In genomic region chr11:120729432-120730050, GRCm38 (mm10) we compare ENCODE assay signal across 8 mouse cellular contexts. TPM values are rescaled to one million over a fixed set of nuclear protein-coding genes. Genes with fewer than 3 reads are reported as not detected.
DNase-seq lines count a peak whose midpoint lies in the region; ATAC-seq and TF ChIP-seq lines count a peak whose summit lies in the region.
"Not testable (repeated sequence)": the region's sequence is repeated elsewhere in the genome, so short reads cannot be mapped to it uniquely, and the experiment has no call there.

No protein-coding gene starts in this region.

- H3K4me1 ChIP-seq in MEL (ENCODE audit: control insufficient read depth in 1 of 2, insufficient read depth in 2 of 2, low read length in 2 of 2); stomach, postnatal 0 days (replicated peaks; ENCODE audit: control insufficient read depth, insufficient read depth): not testable (repeated sequence)
- H3K4me1 ChIP-seq in limb, embryonic 10.5 days: peaks cover 24% of the 10 kb centered on the region
- H3K4me1 ChIP-seq in lung, postnatal 0 days (ENCODE audit: insufficient read depth, low read depth, low read length): peaks cover 11% of the 10 kb centered on the region; the same call in 1 of the 2 replicates

- not testable (repeated sequence) for H3K27ac ChIP-seq in MEL (ENCODE audit: control insufficient read depth, low read depth, low read length); stomach, postnatal 0 days (replicated peaks)
- peak overlapping the region; percentile 71 for H3K27ac ChIP-seq in limb, embryonic 10.5 days
- H3K27ac ChIP-seq in lung, postnatal 0 days (ENCODE audit: low read length): 0 out of 2 replicates have a peak overlapping the region, but pooled peaks have one; percentile 59

- not testable (repeated sequence) for TF ChIP-seq RAD21 in MEL (IDR thresholded peaks at IDR 0.05; ENCODE audit: low read depth, low read length)

- not testable (repeated sequence) for TF ChIP-seq POLR2A in MEL (IDR thresholded peaks at IDR 0.05; ENCODE audit: control insufficient read depth in 1 of 2, insufficient read depth in 1 of 2, low read depth in 1 of 2, low read length in 2 of 2, poor library complexity in 1 of 2)

- TF ChIP-seq CTCF in MEL (IDR thresholded peaks at IDR 0.05 in 2 of 3, conservative IDR thresholded peaks at IDR 0.05 in 1 of 3; ENCODE audit: control insufficient read depth in 1 of 3, insufficient read depth in 1 of 3, low read depth in 2 of 3, low read length in 3 of 3, poor library complexity in 1 of 3, severe bottlenecking in 1 of 3); lung, postnatal 0 days (IDR thresholded peaks at IDR 0.05); stomach, postnatal 0 days (IDR thresholded peaks at IDR 0.05; ENCODE audit: low read depth): not testable (repeated sequence)

- peak; percentile 44 for ATAC-seq in lung, postnatal 0 days
- ATAC-seq in stomach, postnatal 0 days (ENCODE audit: low FRiP score, low TSS enrichment): peak; percentile 48

- WGBS in limb, embryonic 10.5 days: 6% methylated on average over 19 of the region's 21 CpGs
- WGBS in lung, postnatal 0 days: 2% methylated on average over 17 of the region's 21 CpGs
- WGBS in stomach, postnatal 0 days: 3% methylated on average over 17 of the region's 21 CpGs

- H3K79me2 ChIP-seq in MEL (ENCODE audit: control insufficient read depth, insufficient read depth, low read length, poor library complexity): not testable (repeated sequence)

- peak; percentile 60 for DNase-seq in MEL (ENCODE audit: low read depth, low spot score)
- DNase-seq in embryo, embryonic 9.5 days (ENCODE audit: extremely low spot score): peak; percentile 65
- peak; percentile 97 for DNase-seq in heart, adult 11 months
- DNase-seq in induced T-regulatory cell, adult 2 months (ENCODE audit: low read depth): peak; percentile 72
- peak; percentile 70 for DNase-seq in limb, embryonic 10.5 days (ENCODE audit: low spot score)
- peak; percentile 91 for DNase-seq in lung, postnatal 0 days (ENCODE audit: low spot score)
- peak; percentile 64 to 79 for DNase-seq in natural killer cell, adult 2 months (ENCODE audit: low spot score in 2 of 2)
- DNase-seq in stomach, postnatal 0 days (ENCODE audit: low spot score): peak; percentile 86

- not testable (repeated sequence) for H3K27me3 ChIP-seq in MEL (ENCODE audit: control insufficient read depth in 1 of 2, insufficient read depth in 2 of 2, low read length in 2 of 2); lung, postnatal 0 days (replicated peaks; ENCODE audit: insufficient read depth, low read length); stomach, postnatal 0 days (ENCODE audit: control insufficient read depth, insufficient read depth, low read length)
- H3K27me3 ChIP-seq in limb, embryonic 10.5 days (ENCODE audit: low read depth, poor library complexity, severe bottlenecking): peaks cover 35% of the 10 kb centered on the region

- H3K36me3 ChIP-seq in MEL (ENCODE audit: control insufficient read depth in 1 of 2, insufficient read depth in 2 of 2, low read length in 2 of 2); limb, embryonic 10.5 days; lung, postnatal 0 days (ENCODE audit: insufficient read depth, low read length); stomach, postnatal 0 days (ENCODE audit: control insufficient read depth, insufficient read depth, low read length): not testable (repeated sequence)

- not testable (repeated sequence) for H3K4me2 ChIP-seq in lung, postnatal 0 days (replicated peaks; ENCODE audit: low read depth, low read length)
- peak overlapping the region; percentile 23; the same call in 1 of the 2 replicates for H3K4me2 ChIP-seq in stomach, postnatal 0 days (replicated peaks; ENCODE audit: low read depth)

- not testable (repeated sequence) for H3K9me3 ChIP-seq in MEL (replicated peaks; ENCODE audit: insufficient read depth, low read length); limb, embryonic 10.5 days (replicated peaks); lung, postnatal 0 days (ENCODE audit: low read length); stomach, postnatal 0 days (ENCODE audit: control insufficient read depth, low read length)

- not testable (repeated sequence) for H3K4me3 ChIP-seq in MEL (ENCODE audit: control insufficient read depth in 1 of 2, insufficient read depth in 1 of 2, low read depth in 2 of 2, low read length in 2 of 2); lung, postnatal 0 days (ENCODE audit: low read depth, low read length); stomach, postnatal 0 days (ENCODE audit: low read depth, low read length)
- H3K4me3 ChIP-seq in limb, embryonic 10.5 days: peak overlapping the region; percentile 35

- H3K9ac ChIP-seq in MEL (ENCODE audit: control insufficient read depth, low read depth, low read length, poor library complexity, severe bottlenecking); lung, postnatal 0 days (replicated peaks; ENCODE audit: low read depth); stomach, postnatal 0 days (ENCODE audit: low read length): not testable (repeated sequence)

- not testable (repeated sequence) for TF ChIP-seq EP300 in MEL (IDR thresholded peaks at IDR 0.05; ENCODE audit: low read depth in 1 of 2, low read length in 2 of 2); lung, postnatal 0 days (IDR thresholded peaks at IDR 0.05); stomach, postnatal 0 days (optimal IDR thresholded peaks at IDR 0.05)

RNA-seq across cellular contexts. Expression of gene Cbr2, which starts 2.4 kb away (rescaled TPM):
- not detected in 2 replicates for total RNA-seq in MEL (2012; rRNA removed)
- polyA plus RNA-seq in MEL (2012; ENCODE audit: insufficient read depth in 1 of 2, insufficient read length in 2 of 2, low read depth in 1 of 2, low replicate concordance in 2 of 2, missing spikeins in 1 of 2): not detected
- 15.2 and 16.3 TPM in 2 replicates for polyA plus RNA-seq in limb, embryonic 10.5 days (2016; fragmentation: Nextera tagmentation; extraction: Ambion mirVana)
- polyA plus RNA-seq in lung, postnatal 0 days (2015; fragmentation: Nextera tagmentation; extraction: Ambion mirVana): 4,475 and 4,528 TPM in 2 replicates
- polyA plus RNA-seq in stomach, postnatal 0 days (2015; fragmentation: Nextera tagmentation; extraction: Ambion mirVana): 129 and 160 TPM in 2 replicates

RNA-seq across cellular contexts. Expression of gene Dcxr, which starts 2.5 kb away (rescaled TPM):
- total RNA-seq in MEL (2012; rRNA removed): 12.0 and 14.1 TPM in 2 replicates
- 10 to 100 TPM in 1 of 2 experiments, not detected in 1; 12.2 TPM for polyA plus RNA-seq in MEL (2012; ENCODE audit: insufficient read depth in 1 of 2, insufficient read length in 2 of 2, low read depth in 1 of 2, low replicate concordance in 2 of 2, missing spikeins in 1 of 2)
- 14.0 and 15.9 TPM in 2 replicates for polyA plus RNA-seq in limb, embryonic 10.5 days (2016; fragmentation: Nextera tagmentation; extraction: Ambion mirVana)
- polyA plus RNA-seq in lung, postnatal 0 days (2015; fragmentation: Nextera tagmentation; extraction: Ambion mirVana): 344 and 430 TPM in 2 replicates
- 56.3 and 58.4 TPM in 2 replicates for polyA plus RNA-seq in stomach, postnatal 0 days (2015; fragmentation: Nextera tagmentation; extraction: Ambion mirVana)

RNA-seq across cellular contexts. Expression of gene Rac3, which starts 8.3 kb away (rescaled TPM):
- 7.8 and 12.0 TPM in 2 replicates for total RNA-seq in MEL (2012; rRNA removed)
- polyA plus RNA-seq in MEL (2012; ENCODE audit: insufficient read depth in 1 of 2, insufficient read length in 2 of 2, low read depth in 1 of 2, low replicate concordance in 2 of 2, missing spikeins in 1 of 2): 10 to 100 TPM in 1 of 2 experiments, not detected in 1; 13.1 TPM
- polyA plus RNA-seq in limb, embryonic 10.5 days (2016; fragmentation: Nextera tagmentation; extraction: Ambion mirVana): 25.4 and 28.8 TPM in 2 replicates
- polyA plus RNA-seq in lung, postnatal 0 days (2015; fragmentation: Nextera tagmentation; extraction: Ambion mirVana): 56.0 and 61.9 TPM in 2 replicates
- 21.9 and 22.1 TPM in 2 replicates for polyA plus RNA-seq in stomach, postnatal 0 days (2015; fragmentation: Nextera tagmentation; extraction: Ambion mirVana)

RNA-seq across cellular contexts. Expression of gene Lrrc45, which starts 15.8 kb away (rescaled TPM):
- total RNA-seq in MEL (2012; rRNA removed): 26.5 and 45.1 TPM in 2 replicates
- 10 to 100 TPM in 1 of 2 experiments, not detected in 1; 31.0 TPM for polyA plus RNA-seq in MEL (2012; ENCODE audit: insufficient read depth in 1 of 2, insufficient read length in 2 of 2, low read depth in 1 of 2, low replicate concordance in 2 of 2, missing spikeins in 1 of 2)
- 52.8 and 60.8 TPM in 2 replicates for polyA plus RNA-seq in limb, embryonic 10.5 days (2016; fragmentation: Nextera tagmentation; extraction: Ambion mirVana)
- 37.3 and 41.4 TPM in 2 replicates for polyA plus RNA-seq in lung, postnatal 0 days (2015; fragmentation: Nextera tagmentation; extraction: Ambion mirVana)
- polyA plus RNA-seq in stomach, postnatal 0 days (2015; fragmentation: Nextera tagmentation; extraction: Ambion mirVana): 18.7 and 20.4 TPM in 2 replicates

RNA-seq across cellular contexts. Expression of gene Cenpx, which starts 16.0 kb away (rescaled TPM):
- total RNA-seq in MEL (2012; rRNA removed): 140 and 141 TPM in 2 replicates
- 100 to 1,000 TPM in 1 of 2 experiments, not detected in 1; 206 TPM for polyA plus RNA-seq in MEL (2012; ENCODE audit: insufficient read depth in 1 of 2, insufficient read length in 2 of 2, low read depth in 1 of 2, low replicate concordance in 2 of 2, missing spikeins in 1 of 2)
- polyA plus RNA-seq in limb, embryonic 10.5 days (2016; fragmentation: Nextera tagmentation; extraction: Ambion mirVana): 122 and 123 TPM in 2 replicates
- 102 and 112 TPM in 2 replicates for polyA plus RNA-seq in lung, postnatal 0 days (2015; fragmentation: Nextera tagmentation; extraction: Ambion mirVana)
- polyA plus RNA-seq in stomach, postnatal 0 days (2015; fragmentation: Nextera tagmentation; extraction: Ambion mirVana): 123 and 127 TPM in 2 replicates

Comparison
In these comparisons a context has a peak if more than half of its experiments do, and no peak if none do; other contexts are left out.
1. RNA of gene Cbr2, which starts 2.4 kb away (polyA plus RNA-seq): 4,475 to 4,528 TPM in lung, postnatal 0 days; 129 to 160 TPM in stomach, postnatal 0 days, 15.2 to 16.3 TPM in limb, embryonic 10.5 days and not detected in MEL; every median in the first group is over 10 times any median in the second.
2. Peak in every context shown above with its lines, with median percentiles within 50 percentile points of each other: DNase-seq.